Mouse (Mus musculus) B cell, adult 2 months (primary cell): ENCODE measurements around the gene Eif5b.
A peak's percentile ranks its signal among the peaks of the same experiment; 100 is the strongest.
"Not testable (repeated sequence)": the region's sequence is repeated elsewhere in the genome, so short reads cannot be mapped to it uniquely, and the experiment has no call there.

Source experiments
- DNase-seq, 2 experiments: peaks; one replicate each; pipeline ENCODE4 v3.0.0; 2022

Gene Eif5b

DNA sequence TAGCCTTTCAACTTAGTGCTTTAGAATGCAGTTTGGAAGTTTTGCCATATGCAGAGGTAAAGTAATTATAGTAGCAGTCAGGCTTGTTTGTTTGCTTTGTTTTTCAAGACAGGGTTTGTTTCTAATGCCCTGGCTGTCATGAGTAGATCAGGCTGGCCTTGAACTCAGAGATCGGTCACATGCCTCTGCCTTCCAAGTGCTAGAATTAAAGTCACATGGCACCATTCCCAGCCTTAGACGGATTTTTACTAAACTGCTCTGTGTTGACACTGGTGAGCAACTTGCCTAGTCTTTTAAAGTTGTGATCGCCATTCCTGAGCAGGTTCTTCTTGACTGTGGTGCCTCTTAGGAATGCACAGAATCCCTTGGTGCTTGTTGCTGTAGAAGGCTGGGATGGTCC lies 8.9 kb downstream of the Eif5b start:
- DNase-seq, result no peak

- no peak for DNase-seq
Observed at GRCm38 (mm10) chr1:38011647-38012046, 13.8 kb downstream of the Eif5b start.

DNA sequence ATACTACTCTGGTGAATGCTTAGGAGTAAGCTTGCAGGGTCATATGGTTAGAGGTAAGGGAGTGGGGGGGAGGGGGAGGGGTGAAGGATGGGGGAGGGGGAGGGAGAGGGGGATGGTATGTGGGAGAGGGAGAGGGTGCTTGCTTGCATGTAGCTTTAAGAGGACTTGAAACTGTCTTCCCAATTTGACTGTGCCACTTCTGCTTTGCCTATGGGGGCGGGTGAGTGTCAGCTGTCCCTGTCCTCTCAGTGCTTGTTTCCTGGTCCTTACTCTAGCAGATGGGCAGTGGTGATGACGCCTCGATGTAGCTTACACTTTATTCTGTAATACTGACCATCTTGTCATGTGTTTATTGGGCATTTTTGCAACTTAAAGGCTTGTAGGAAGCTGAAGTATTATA lies 14.3 kb downstream of the Eif5b start:
- DNase-seq, result peak; percentile 41 to 49

DNA sequence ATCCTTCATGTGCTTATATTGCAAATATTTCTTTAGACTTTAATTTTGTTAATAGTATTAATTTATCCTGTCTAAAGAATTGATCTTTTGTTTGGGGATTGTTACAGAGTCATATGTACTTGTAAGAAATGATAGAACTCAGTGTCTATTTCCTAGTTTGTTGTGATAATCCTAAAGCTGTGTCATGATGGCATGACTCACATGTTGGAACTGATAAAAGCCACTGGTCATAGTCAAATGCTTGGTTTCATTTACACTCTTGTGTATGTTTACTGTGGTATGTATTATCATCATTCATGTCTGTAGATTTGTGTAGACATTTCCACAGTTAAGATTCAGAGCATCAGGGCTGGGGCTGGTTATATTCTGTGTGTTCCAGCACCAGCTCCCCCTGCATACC lies 14.7 kb downstream of the Eif5b start:
- DNase-seq, result no peak

GRCm38 (mm10) chr1:38014551-38015203 lies 16.9 kb downstream of the Eif5b start:
- DNase-seq, result no peak

GRCm38 (mm10) chr1:38027301-38027700 lies 29.5 kb downstream of the Eif5b start:
- no peak for DNase-seq

- no peak for DNase-seq
Observed at GRCm38 (mm10) chr1:38031391-38031790, 33.6 kb downstream of the Eif5b start.

DNA sequence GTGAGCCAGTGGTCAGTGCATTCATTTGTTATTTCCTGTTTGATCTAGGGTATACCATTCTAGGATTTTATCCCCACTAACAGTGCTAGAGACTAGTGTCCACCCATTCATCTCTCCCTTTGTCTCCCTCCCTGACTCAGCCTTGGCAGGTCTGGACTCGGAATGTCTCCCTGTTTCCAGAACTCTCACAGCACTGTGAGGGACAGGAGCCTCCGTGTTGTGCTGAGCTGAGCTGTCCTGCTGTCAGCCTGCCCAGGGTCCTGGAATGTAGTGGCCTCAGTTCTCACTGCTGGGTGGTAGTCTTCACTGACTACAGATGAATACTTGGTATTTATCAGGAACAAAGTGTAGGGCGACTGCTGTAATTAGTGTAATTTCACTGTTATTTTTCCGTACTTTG lies 37.7 kb downstream of the Eif5b start:
- no peak for DNase-seq

GRCm38 (mm10) chr1:38037375-38037774 lies 39.6 kb downstream of the Eif5b start:
- DNase-seq, result no peak

- DNase-seq, result no peak
Observed at GRCm38 (mm10) chr1:38038898-38039297, 41.1 kb downstream of the Eif5b start.

- no peak for DNase-seq
Observed at GRCm38 (mm10) chr1:38048121-38048520, 50.3 kb downstream of the Eif5b start.

DNA sequence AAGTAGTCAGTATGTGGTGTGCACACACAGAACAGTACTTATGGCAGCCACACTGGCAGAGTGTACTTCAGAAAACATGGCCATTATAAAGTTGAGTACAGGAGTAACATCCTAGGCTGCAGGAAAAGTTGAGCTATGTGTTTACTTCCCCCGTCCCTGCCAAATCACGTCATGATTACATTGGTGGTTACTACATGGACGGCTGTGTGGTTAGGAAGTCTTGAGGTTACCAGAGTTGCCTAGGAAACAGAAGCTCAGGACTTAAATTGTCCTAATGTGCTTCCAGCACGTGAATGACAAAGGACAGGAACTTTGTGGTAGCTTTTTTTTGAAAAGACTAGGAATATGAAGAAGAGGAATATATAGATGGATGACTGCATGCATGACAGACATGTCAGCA lies 51.8 kb downstream of the Eif5b start:
- no peak for DNase-seq

GRCm38 (mm10) chr1:38055176-38055575 lies 57.4 kb downstream of the Eif5b start:
- no peak for DNase-seq

DNA sequence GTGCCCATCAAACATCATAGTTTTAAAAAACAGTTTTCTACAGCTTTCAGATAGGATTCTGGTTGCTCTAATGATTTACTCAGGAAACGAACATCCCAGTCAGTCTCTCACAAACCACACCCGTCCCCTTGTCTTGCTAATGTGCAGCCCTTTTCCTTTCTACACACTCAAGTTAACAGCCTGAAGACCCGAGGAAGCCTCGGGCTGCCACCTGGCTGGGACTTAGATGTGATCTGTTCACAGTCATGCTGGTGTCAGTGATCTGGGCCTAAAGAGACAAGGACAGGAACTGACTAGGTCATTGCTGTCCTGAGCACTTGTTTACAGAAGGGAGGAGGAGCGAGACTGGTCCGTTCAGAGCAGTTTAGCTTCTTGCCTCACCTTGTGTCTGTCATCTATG lies 60.6 kb downstream of the Eif5b start:
- no peak for DNase-seq

DNA sequence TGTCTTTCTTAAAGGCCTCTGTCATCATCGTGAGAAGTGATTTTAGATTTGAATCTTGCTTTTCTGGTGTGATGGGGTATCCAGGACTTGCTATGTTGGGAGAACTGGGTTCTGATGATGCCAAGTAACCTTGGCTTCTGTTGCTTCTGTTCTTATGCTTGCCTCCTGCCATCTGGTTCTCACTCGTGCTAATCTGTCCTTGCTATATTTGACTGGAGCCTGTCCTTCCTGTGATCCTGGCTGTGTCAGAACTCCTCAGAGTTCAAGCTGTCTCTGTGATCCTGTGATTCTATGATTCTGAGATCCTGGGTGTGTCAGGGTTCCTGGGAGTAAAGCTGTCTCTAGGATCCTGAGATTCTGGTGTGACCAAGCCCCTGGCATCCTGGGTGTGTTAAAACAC lies 64.3 kb downstream of the Eif5b start:
- not testable (repeated sequence) for DNase-seq

- DNase-seq, result no peak
Observed at GRCm38 (mm10) chr1:38067276-38067675, 69.5 kb downstream of the Eif5b start.

- no peak for DNase-seq
Observed at GRCm38 (mm10) chr1:38071326-38071725, 73.5 kb downstream of the Eif5b start.

DNA sequence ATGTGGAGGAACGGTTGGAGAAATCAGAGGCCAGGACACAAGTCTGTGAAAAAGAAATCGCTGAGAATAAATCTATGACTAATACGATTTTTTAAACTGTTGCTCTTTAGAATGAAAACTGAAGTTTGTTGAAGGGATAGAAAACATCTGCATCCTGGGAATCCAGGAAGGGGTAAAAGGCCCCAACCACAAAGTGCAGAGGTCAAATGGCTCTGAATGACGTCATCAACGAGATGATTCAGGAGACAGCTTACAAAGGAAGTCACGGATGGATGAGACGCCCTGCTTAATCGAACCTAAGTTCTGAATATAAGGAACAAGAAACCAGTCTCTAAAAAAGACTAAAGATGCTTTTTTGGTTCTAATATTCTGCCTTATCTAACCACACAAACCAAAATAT lies 83.5 kb downstream of the Eif5b start:
- no peak for DNase-seq

GRCm38 (mm10) chr1:38103214-38103613 lies 105.4 kb downstream of the Eif5b start:
- no peak for DNase-seq

DNA sequence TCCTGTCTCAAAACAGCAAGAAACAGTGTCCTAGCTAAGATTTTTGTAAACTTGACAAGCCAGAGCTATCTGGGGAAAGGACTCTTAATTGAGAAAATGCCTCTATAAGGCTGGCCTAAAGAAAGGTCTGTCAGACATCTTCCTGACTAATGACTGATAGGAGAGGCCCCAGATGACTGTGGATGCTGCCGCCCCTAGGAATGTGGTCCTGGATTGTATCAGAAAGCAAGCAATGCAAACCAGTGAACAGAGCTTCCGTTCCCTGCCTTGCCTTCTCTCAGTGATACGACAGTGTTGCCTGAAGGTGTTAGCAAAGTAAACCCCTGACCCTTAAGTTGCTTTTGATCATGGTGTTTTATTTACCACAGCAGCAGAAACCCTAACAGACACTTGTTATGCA lies 106.0 kb downstream of the Eif5b start:
- no peak for DNase-seq
